Mouse (Mus musculus) v-Abl transformed pro-B cells (cell line): ENCODE data around the gene Nckap5.

ENCODE experiments used
- in situ Hi-C, 2 experiments: fragments of 400-800 bp; cut with MboI; formaldehyde crosslinking; loops; one replicate each; pipeline ENCODE4 v1.15.1; 2025; ENCODE audit not compliant: unreplicated experiment in 2 of 2

The Nckap5 gene

GRCm38 (mm10) chr1:126490256-126490655 lies 340.3 kb downstream of the Nckap5 start:
- in situ Hi-C loops, result no loop called here

- in situ Hi-C loops, result no loop called here
These were observed 345.9 kb downstream of the Nckap5 start for GRCm38 (mm10) chr1:126484664-126485087.

GRCm38 (mm10) chr1:126483665-126484064 lies 346.9 kb downstream of the Nckap5 start:
- in situ Hi-C loops, result no loop called here

- in situ Hi-C loops, result no loop called here
These were observed 349.0 kb downstream of the Nckap5 start for GRCm38 (mm10) chr1:126481459-126482228.

- in situ Hi-C loops, result no loop called here
These were observed 357.6 kb downstream of the Nckap5 start for GRCm38 (mm10) chr1:126473044-126473443.

GRCm38 (mm10) chr1:126471419-126471818 lies 359.2 kb downstream of the Nckap5 start:
- in situ Hi-C loops, result no loop called here

- in situ Hi-C loops, result no loop called here
These were observed 359.7 kb downstream of the Nckap5 start for GRCm38 (mm10) chr1:126470883-126471282.

- in situ Hi-C loops, result no loop called here
These were observed 360.6 kb downstream of the Nckap5 start for GRCm38 (mm10) chr1:126469818-126470544.

- in situ Hi-C loops, result no loop called here
These were observed 368.9 kb downstream of the Nckap5 start for GRCm38 (mm10) chr1:126461527-126462354.

GRCm38 (mm10) chr1:126457739-126458138 lies 372.9 kb downstream of the Nckap5 start:
- in situ Hi-C loops, result no loop called here

- in situ Hi-C loops, result no loop called here
These were observed 376.0 kb downstream of the Nckap5 start for GRCm38 (mm10) chr1:126454504-126455173.

GRCm38 (mm10) chr1:126451472-126451871 lies 379.1 kb downstream of the Nckap5 start:
- in situ Hi-C loops, result no loop called here

GRCm38 (mm10) chr1:126449424-126449823 lies 381.2 kb downstream of the Nckap5 start:
- in situ Hi-C loops, result no loop called here

GRCm38 (mm10) chr1:126443890-126444289 lies 386.7 kb downstream of the Nckap5 start:
- in situ Hi-C loops, result no loop called here

- in situ Hi-C loops, result no loop called here
These were observed 387.9 kb downstream of the Nckap5 start for GRCm38 (mm10) chr1:126442723-126443122.

- in situ Hi-C loops, result no loop called here
These were observed 392.5 kb downstream of the Nckap5 start for GRCm38 (mm10) chr1:126438000-126438572.

GRCm38 (mm10) chr1:126436937-126437667 lies 393.5 kb downstream of the Nckap5 start:
- in situ Hi-C loops, result no loop called here

GRCm38 (mm10) chr1:126432285-126432684 lies 398.3 kb downstream of the Nckap5 start:
- in situ Hi-C loops, result no loop called here

- in situ Hi-C loops, result no loop called here
These were observed 399.0 kb downstream of the Nckap5 start for GRCm38 (mm10) chr1:126431594-126431993.
